Mouse (Mus musculus): ENCODE results near the gene Gfi1b.

DNA sequence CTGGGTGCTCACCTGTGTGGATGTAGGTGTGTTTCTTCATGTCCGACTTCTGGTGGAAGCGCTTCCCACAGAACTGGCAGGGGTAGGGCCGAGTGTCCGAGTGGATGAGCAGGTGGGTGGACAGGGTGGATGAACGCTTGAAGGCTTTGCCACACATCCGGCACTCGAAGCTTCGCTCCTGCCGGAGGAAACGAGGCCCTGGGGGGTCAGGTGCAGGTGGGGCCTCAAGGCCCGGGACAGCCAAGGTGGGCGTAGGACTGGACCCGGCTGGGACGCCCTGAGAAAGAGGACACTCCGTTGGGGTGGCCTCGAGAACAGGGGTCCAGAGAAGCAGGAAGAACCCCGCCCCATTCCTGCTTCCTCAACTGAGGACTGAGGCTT is 10.4 kb downstream of the Gfi1b start:
- no peak for TF ChIP-seq POLR2A (IDR thresholded peaks at IDR 0.05; ENCODE audit: insufficient read length, low read depth)
- TF ChIP-seq CEBPB (IDR thresholded peaks at IDR 0.05; ENCODE audit: insufficient read depth, poor library complexity, severe bottlenecking) = no peak
- no peak for TF ChIP-seq E2F4 (IDR thresholded peaks at IDR 0.05; ENCODE audit: insufficient read depth)
